Mouse (Mus musculus) CH12.LX (cell line): ENCODE data around the gene Acbd6.

Experiments
- CTCF ChIP-seq, 2 experiments: IDR thresholded peaks in 1 of 2; conservative IDR thresholded peaks in 1 of 2; 2 replicates each; pipeline ENCODE4 v1.5.1; 2011 to 2012; ENCODE audit warnings: low read depth in 2 of 2, low read length in 2 of 2, improper control_type of control experiment in 1 of 2, inconsistent platforms in 1 of 2, mild to moderate bottlenecking in 1 of 2, moderate library complexity in 1 of 2
- EP300 ChIP-seq: IDR thresholded peaks from 2 replicates; pipeline ENCODE4 v1.6.1; 2011; ENCODE audit warnings: low read length, improper control_type of control experiment
- MAZ ChIP-seq: IDR thresholded peaks from 2 replicates; pipeline ENCODE4 v1.6.1; 2012; ENCODE audit warnings: low read depth, mild to moderate bottlenecking, inconsistent platforms, low read length, improper control_type of control experiment, moderate library complexity
- ZKSCAN1 ChIP-seq: IDR thresholded peaks from 2 replicates; pipeline ENCODE4 v1.6.1; 2012; ENCODE audit warnings: low read depth, inconsistent platforms, low read length, improper control_type of control experiment, borderline replicate concordance

GRCm38 (mm10) chr1:155725876-155726275 is 168.0 kb downstream of the Acbd6 start:
- TF ChIP-seq MAZ (no peak), ZKSCAN1 (no peak), EP300 (no peak), CTCF (conservative IDR thresholded peaks at IDR 0.05 in 1 of 2, IDR thresholded peaks at IDR 0.05 in 1 of 2; ENCODE audit: low read depth in 2 of 2, low read length in 2 of 2) (no peak)
